Mouse (Mus musculus) C2C12 (cell line): ENCODE measurements around the gene Med4.
"Not testable (repeated sequence)": the region's sequence is repeated elsewhere in the genome, so short reads cannot be mapped to it uniquely, and the experiment has no call there.

Experiments used
- CEBPB ChIP-seq: IDR thresholded peaks from one replicate; pipeline ENCODE4 v1.6.1; 2011; ENCODE audit warnings: low read depth, mild to moderate bottlenecking, control low read depth, moderate library complexity
- CTCF ChIP-seq: IDR thresholded peaks from one replicate; pipeline ENCODE4 v1.5.1; 2011; ENCODE audit not compliant: control insufficient read depth, insufficient read depth, insufficient read length
- FOSL1 ChIP-seq: IDR thresholded peaks from one replicate; pipeline ENCODE4 v1.8.0; 2011; ENCODE audit warnings: mild to moderate bottlenecking, low read length; ENCODE audit not compliant: poor library complexity, insufficient read depth, severe bottlenecking
- MAX ChIP-seq: IDR thresholded peaks from one replicate; pipeline ENCODE4 v1.6.1; 2011; ENCODE audit warnings: mild to moderate bottlenecking, control low read depth
- MYOD1 ChIP-seq: IDR thresholded peaks from one replicate; pipeline ENCODE4 v1.6.1; 2011; ENCODE audit warnings: low read depth; ENCODE audit not compliant: control insufficient read depth, insufficient read length
- MYOG ChIP-seq: IDR thresholded peaks from one replicate; pipeline ENCODE4 v1.6.1; 2011; ENCODE audit not compliant: control insufficient read depth, insufficient read length; ENCODE audit errors: extremely low read depth
- USF1 ChIP-seq: IDR thresholded peaks from one replicate; pipeline ENCODE4 v1.6.1; 2011; ENCODE audit warnings: low read depth, mild to moderate bottlenecking, control low read depth, moderate library complexity

DNA sequence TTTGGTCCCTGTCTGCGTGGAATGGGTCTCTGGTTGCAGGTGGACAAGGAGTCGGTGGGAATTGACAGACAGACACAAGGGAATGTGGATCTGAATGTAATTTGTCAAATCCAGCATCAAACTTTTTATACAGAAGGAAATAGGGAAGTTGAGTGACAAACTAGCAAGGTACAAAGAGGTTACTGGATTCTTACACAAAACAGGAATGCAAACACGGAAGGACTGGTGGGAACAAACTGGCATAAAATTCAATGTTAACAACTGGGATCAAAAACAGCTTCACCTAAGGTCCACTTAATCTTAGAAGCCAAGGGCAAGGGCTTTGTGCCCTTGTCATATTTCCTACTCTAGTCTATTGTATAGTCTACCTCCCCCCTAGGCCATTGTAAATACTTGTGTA, 18.8 kb downstream of the Med4 start:
- not testable (repeated sequence) for TF ChIP-seq MAX, FOSL1, MYOG, CTCF, MYOD1, USF1, CEBPB
